In genomic region chr9:106821618-106822380, GRCm38 (mm10) we compare ENCODE assay signal across 8 mouse cellular contexts. TPM values are rescaled to one million over a fixed set of nuclear protein-coding genes. Genes with fewer than 3 reads are reported as not detected.
A peak's percentile ranks its signal among the peaks of the same experiment; 100 is the strongest.
DNase-seq lines count a peak whose midpoint lies in the region; ATAC-seq lines count a peak whose summit lies in the region.

Gene Dcaf1, plus strand, starts transcription at chr9:106821874.

- under 1% methylated on average over 66 of the region's 71 CpGs for WGBS in intestine, embryonic 14.5 days

- H3K27me3 ChIP-seq in intestine, embryonic 14.5 days (replicated peaks; ENCODE audit: control insufficient read depth, insufficient read depth, low read length), result no peaks in the 10 kb centered on the region

- peak within 1 kb of the TSS; percentile 51 for H3K4me2 ChIP-seq in intestine, embryonic 14.5 days (ENCODE audit: low read length)

- H3K36me3 ChIP-seq in intestine, embryonic 14.5 days (ENCODE audit: control insufficient read depth, insufficient read depth, low read length), result no peaks in the 10 kb centered on the region; the same call in 1 of the 2 replicates

- intact Hi-C loops in left cerebral cortex, postnatal 14 days (cut with DNase I), result loop anchor here (5.0 kb wide), 1 partner anchor 134 kb away; the partner anchor contains the start of gene Tex264

- ATAC-seq in intestine, embryonic 14.5 days (replicated peaks; ENCODE audit: low FRiP score, low TSS enrichment, low read depth), result peak; percentile 97

- H3K9me3 ChIP-seq in intestine, embryonic 14.5 days (ENCODE audit: control insufficient read depth, low read length), result no peaks in the 10 kb centered on the region

- peak within 1 kb of the TSS; percentile 70 for H3K4me3 ChIP-seq in intestine, embryonic 14.5 days (ENCODE audit: low read depth, low read length)

- no peaks in the 10 kb centered on the region for H3K4me1 ChIP-seq in intestine, embryonic 14.5 days (replicated peaks; ENCODE audit: control insufficient read depth, insufficient read depth, low read length)

- peak within 1 kb of the TSS; percentile 91 for H3K27ac ChIP-seq in intestine, embryonic 14.5 days (ENCODE audit: low read depth)

- peak; percentile 73 to 75 for DNase-seq in adrenal gland, adult 18-20 months (ENCODE audit: low spot score in 2 of 2)
- DNase-seq in embryo, embryonic 11 days, result peak; percentile 100
- DNase-seq in gastrocnemius, postnatal 25 days, result peak; percentile 93
- DNase-seq in intestine, embryonic 14.5 days (ENCODE audit: low spot score), result peak; percentile 93
- DNase-seq in left cerebral cortex, postnatal 14 days (ENCODE audit: low spot score in 2 of 2), result peak; percentile 93 to 97
- peak; percentile 99 for DNase-seq in mesoderm, embryonic 11.5 days (ENCODE audit: low read depth, low spot score)
- peak; percentile 92 to 96 for DNase-seq in right cerebral cortex, postnatal 36 days (ENCODE audit: low spot score in 2 of 2)
- peak; percentile 96 for DNase-seq in yolk sac, embryonic 10.5 days (ENCODE audit: low spot score)

- H3K9ac ChIP-seq in intestine, embryonic 14.5 days (ENCODE audit: low read length), result peak within 1 kb of the TSS; percentile 92

RNA-seq across cellular contexts. Expression of gene Dcaf1, which starts in this region (rescaled TPM):
- 10 to 100 TPM; 39.1 to 42.8 TPM for total RNA-seq in adrenal gland, adult 18-20 months (2021)
- total RNA-seq in gastrocnemius, postnatal 25 days (2021), result 10 to 100 TPM; 14.2 to 15.8 TPM
- polyA plus RNA-seq in intestine, embryonic 14.5 days (2014; fragmentation: Nextera tagmentation; extraction: Ambion mirVana), result 24.1 and 30.5 TPM in 2 replicates
- 10 to 100 TPM; 24.4 to 24.9 TPM for total RNA-seq in left cerebral cortex, postnatal 14 days (2021)

Comparison
In these comparisons a context has a peak if more than half of its experiments do, and no peak if none do; other contexts are left out.
1. Peak in every context shown above with its lines: DNase-seq, ATAC-seq, H3K4me3 ChIP-seq and H3K27ac ChIP-seq.